ENCODE assay signal across 16 mouse cellular contexts in genomic region chr2:170549146-170549545, GRCm38 (mm10). TPM values are rescaled to one million over a fixed set of nuclear protein-coding genes. Genes with fewer than 3 reads are reported as not detected.
"Had no signal": no experiment of that assay in that cellular context is flagged by ENCODE, and none has a peak within 500 bp of the region (broad histone marks: within the 10 kb centered on the region; RNA-seq: fewer than 3 reads in every experiment).

No protein-coding gene starts in this region.

- H3K36me3 ChIP-seq: intestine, embryonic 15.5 days; limb, embryonic 13.5 days; neural tube, embryonic 12.5 days had no signal

- H3K27me3 ChIP-seq: intestine, embryonic 15.5 days; neural tube, embryonic 12.5 days had no signal

- ATAC-seq: intestine, embryonic 15.5 days had no signal

- H3K4me3 ChIP-seq: intestine, embryonic 15.5 days; limb, embryonic 13.5 days; neural tube, embryonic 12.5 days had no signal

- DNase-seq: left cerebral cortex, postnatal 4 days; lung, adult 18-20 months; midbrain, embryonic 14.5 days; right cerebral cortex, postnatal 4 days; spleen, adult 18-20 months; thymus, adult 2 months; thymus, postnatal 25 days had no signal

- H3K4me1 ChIP-seq: intestine, embryonic 15.5 days had no signal

- H3K9me3 ChIP-seq: intestine, embryonic 15.5 days; limb, embryonic 13.5 days; neural tube, embryonic 12.5 days had no signal

- H3K4me2 ChIP-seq: intestine, embryonic 15.5 days; limb, embryonic 13.5 days; neural tube, embryonic 12.5 days had no signal

- H3K9ac ChIP-seq: intestine, embryonic 15.5 days; limb, embryonic 13.5 days; liver, embryonic 14.5 days; neural tube, embryonic 12.5 days had no signal

- H3K27ac ChIP-seq: intestine, embryonic 15.5 days; limb, embryonic 13.5 days; liver, embryonic 14.5 days; neural tube, embryonic 12.5 days had no signal

RNA-seq across cellular contexts. Expression of gene Cyp24a1, which starts 52.2 kb away (rescaled TPM):
- polyA plus RNA-seq: intestine, embryonic 15.5 days; large intestine, adult 2 months; limb, embryonic 13.5 days; liver, adult 2 months; liver, embryonic 14.5 days; lung, embryonic 16.5 days; stomach, embryonic 14.5 days; urinary bladder, adult 2 months had no signal

RNA-seq across cellular contexts. Expression of gene 4930470P17Rik, which starts 52.7 kb away (rescaled TPM):
- polyA plus RNA-seq: intestine, embryonic 15.5 days; large intestine, adult 2 months; limb, embryonic 13.5 days; liver, adult 2 months; liver, embryonic 14.5 days; lung, embryonic 16.5 days; midbrain, embryonic 14.5 days; neural tube, embryonic 12.5 days; stomach, embryonic 14.5 days; thymus, adult 2 months; urinary bladder, adult 2 months had no signal
